Mouse (Mus musculus) right cerebral cortex, postnatal 4 days (tissue): Measurements from ENCODE around the gene Fam189a2.

Experiments
- DNase-seq: peaks from one replicate; pipeline ENCODE4 v3.0.0-alpha.2; 2022

The Fam189a2 gene

DNA sequence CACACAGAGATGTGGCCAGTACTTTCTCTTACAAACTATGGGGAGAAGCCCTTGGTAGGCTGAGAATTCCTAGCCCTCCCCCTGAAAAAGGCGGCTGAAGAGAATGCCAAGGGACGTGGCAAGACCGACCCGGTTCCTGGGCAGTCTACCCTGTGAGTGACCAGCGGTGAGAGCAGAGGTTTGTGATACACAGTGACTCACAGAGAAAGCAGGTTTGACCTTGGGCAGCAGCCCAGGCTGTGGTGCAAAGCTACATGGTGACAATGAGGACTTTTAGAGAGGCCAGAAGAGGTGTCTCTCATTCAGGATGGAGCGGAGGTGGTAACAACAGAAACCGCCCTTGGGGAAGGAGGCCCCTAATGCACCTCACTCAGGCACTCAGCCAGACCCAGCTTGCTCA, 59.4 kb downstream of the Fam189a2 start:
- no peak for DNase-seq

DNA sequence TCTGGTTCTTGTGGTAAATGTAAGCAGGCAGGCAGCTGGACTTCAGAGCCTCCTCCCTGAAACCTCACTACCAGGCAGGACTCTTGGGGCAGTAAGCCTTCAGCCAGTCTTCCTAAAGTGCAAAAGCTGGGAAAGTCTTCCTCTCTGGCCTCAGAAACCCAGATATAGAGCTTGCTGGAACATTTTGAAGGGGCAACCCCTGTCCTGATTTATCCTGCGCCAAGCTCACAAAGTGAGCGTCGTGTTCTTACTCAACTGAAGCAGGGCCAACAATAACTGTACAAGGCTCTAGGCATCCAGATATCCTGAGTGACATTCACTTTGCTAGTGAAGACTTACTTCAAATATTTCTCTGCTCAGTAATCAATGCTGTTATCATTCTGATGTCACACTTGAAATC, 60.4 kb downstream of the Fam189a2 start:
- DNase-seq, result no peak

- DNase-seq, result no peak
These were observed 62.0 kb downstream of the Fam189a2 start for GRCm38 (mm10) chr19:23968862-23969225.

- no peak for DNase-seq
These were observed 62.5 kb downstream of the Fam189a2 start for GRCm38 (mm10) chr19:23968125-23968861.

- DNase-seq, result no peak
These were observed 63.7 kb downstream of the Fam189a2 start for GRCm38 (mm10) chr19:23967156-23967555.

GRCm38 (mm10) chr19:23966376-23966775, 64.4 kb downstream of the Fam189a2 start:
- no peak for DNase-seq

DNA sequence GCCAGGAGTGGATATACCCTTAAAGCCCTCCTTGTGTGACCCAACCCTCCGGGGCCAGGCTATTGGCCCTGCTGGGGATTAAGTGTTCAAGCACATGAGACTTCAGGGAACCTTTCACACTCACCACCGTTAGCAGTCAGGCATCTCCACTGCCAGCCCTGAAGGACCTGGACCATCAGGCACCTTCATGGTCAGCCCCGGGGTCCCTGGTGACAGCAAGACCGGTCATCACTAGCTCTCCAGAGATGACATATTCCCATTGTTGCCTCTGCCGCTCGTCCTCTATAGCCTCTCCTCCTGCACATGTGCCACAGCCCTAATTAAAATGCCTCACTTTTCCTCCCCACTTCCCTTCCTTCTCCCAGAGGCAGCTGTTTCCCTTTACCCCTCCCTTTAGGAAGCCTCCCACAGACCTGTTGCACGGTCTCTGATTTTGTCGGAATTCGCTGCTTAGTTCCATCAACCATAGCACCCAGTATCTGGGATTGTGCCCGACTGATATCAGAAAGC, 66.4 kb downstream of the Fam189a2 start:
- DNase-seq, result no peak

GRCm38 (mm10) chr19:23961516-23961915, 69.3 kb downstream of the Fam189a2 start:
- DNase-seq, result peak; percentile 82

DNA sequence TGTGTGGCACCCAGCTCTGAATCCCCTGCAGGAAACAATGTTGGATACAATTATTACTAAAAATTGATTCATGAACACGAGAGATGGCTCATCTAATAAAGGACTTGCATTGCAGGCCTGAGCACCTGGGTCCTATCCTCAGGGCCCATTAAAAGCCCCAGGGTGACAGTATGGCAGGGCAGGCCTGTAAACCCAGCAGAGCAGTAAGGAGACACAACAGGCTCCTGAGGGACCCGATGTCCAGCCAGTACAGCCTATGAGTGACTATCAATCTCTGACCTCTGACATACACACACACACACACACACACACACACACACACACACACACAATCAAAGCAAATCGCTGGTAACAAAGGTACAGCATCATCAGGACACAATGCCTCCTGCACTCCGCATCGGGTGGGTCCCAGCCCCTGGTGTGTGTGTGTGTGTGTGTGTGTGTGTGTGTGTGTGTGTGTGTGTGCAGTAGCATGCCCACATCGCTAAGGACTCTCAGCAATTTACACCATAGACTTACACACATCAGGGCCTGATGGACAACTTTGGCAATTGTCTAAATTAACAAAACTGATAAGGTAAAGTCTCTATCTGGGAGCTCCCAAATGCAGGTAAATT, 69.9 kb downstream of the Fam189a2 start:
- DNase-seq, result no peak

DNA sequence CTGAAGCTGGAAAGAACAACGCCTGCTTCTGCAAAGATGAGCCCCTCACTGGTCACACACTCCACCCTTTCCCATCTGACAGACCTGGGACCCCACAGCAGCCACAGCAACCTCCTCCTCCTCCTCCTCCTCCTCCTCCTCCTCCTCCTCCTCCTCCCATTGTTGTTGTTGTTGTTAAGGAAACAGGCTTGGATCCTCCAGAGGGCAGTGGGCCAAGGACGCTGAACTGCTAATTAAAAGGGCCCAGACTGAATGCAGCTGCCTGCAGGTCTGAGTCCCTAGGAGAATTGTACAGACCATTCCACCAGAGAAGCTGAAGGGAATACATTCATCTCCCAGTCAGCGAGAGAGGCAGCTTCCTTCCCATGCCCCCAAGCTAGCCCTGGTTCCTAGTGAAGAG, 70.5 kb downstream of the Fam189a2 start:
- DNase-seq, result peak; percentile 60

- no peak for DNase-seq
These were observed 70.9 kb downstream of the Fam189a2 start for GRCm38 (mm10) chr19:23959870-23960269.

GRCm38 (mm10) chr19:23958925-23959324, 71.9 kb downstream of the Fam189a2 start:
- DNase-seq, result no peak

DNA sequence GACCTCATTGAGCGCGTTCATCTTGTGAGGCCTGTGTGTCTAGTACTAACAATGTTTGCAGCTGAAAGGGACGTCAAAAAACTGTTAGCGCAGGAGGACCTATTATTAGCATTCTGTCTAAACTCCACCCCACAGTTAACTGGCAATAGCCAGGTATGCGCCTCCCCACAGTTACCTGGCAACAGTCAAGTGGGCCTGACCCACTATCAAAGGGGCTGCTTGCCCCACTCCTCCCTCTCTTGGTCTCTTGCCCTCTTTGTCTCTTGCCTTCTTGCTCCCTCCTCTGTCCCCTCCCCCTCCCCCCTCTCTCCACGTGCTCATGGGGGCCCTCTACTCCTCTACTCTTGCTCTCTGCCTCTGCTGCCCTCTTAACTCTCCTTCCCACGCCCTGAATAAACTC, 73.3 kb downstream of the Fam189a2 start:
- DNase-seq, result no peak

DNA sequence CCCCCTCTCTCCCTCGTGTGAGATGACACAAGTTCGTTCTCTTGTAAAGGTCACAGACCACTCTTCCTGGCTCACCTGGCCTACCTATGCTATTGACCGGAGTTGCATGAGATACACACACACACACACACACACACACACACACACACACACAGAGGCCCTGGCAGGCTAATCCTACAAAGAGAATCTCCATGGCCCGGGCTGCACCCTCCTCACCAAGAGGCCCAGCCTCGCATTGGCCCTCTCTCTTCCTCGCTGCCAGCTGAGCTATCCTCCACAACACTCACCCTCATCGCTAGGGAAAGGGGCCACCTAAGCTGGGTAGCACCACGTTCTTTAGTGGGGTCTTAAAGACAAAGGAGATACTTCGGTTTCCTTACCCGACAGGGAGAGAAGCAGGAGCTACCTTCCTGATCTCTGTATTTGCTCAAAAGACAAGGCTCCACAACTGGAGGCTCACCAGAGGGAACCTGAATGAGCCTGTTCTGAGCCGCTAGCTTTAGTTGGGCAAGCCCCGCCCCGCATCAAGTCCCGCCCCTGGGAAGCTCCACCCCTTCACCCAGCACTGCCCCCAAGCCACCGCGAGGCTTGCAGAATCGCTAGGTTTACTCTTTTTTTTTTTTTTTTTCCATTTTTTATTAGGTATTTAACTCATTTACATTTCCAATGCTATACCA, 74.4 kb downstream of the Fam189a2 start:
- DNase-seq, result no peak

DNA sequence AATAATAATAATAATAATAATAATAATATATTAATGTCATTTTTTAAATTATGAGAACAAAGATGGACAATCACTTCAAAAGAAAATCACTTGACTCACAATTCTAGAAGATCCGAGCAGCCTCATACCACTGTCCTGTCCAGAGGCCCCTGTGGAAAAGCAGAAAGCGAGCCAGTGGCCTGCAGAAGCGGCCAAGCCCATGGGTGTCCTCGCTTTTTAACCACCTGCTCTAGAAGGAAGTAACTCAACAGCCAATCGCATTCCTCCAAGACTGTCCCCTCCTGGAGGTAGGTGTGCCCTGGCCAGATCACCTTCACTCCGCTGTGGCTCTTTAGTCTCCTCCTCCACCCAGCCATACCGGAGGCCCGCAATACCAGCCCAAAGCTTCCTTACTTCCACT, 75.4 kb downstream of the Fam189a2 start:
- no peak for DNase-seq

DNA sequence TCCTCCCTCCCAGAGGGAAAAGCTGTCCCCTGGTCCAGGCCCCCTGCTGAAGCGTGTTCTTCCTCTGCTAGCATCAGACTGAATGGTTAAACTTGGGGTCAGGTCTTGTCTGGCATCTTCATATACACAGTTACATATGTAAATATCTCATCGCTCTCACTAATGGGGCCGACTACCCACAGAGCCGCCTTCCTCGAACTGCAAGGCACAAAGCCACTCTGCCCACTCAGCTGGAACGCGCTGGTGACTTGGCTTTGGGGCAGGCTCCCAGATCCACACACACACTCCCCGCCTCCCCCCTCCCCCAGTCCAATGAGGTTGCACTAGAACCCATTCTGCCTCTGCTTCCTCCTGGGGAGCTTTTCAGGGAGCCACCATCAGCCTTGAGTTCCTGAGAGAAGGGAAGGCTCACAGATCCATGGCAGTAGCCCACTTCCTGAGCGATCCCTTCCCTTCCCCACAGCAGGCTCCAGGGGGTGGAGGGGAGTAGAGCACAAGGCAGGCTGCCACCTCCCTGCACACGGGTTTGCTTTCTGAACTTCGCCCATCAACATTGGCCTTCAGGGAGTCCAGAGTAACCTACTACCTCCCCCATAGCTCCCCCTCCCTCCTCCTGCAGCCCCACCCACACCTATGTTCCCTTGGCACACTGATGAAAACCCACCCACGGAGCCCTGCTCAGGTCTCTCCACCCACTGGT, 82.4 kb downstream of the Fam189a2 start:
- no peak for DNase-seq

DNA sequence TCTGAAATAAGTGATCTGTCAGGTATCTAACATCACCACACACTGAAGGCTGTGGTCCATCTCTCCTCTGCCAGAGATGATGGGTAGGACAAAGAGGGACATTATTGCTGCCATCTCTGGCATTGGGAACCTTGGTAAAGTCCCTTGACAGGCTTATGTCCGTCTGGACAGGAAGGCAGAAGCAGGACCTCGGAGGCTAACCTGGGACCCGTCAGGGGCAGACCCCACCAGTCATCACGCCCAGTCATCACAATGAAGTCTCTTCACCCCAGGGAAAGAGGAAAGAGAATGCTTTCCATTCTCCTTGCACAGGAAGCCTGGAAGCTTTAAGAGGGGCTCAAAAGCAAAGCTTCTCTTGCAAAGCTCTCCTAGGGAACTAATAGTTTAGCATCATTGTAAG, 82.9 kb downstream of the Fam189a2 start:
- no peak for DNase-seq

- no peak for DNase-seq
These were observed 84.1 kb downstream of the Fam189a2 start for GRCm38 (mm10) chr19:23946751-23947150.

GRCm38 (mm10) chr19:23946026-23946685, 84.7 kb downstream of the Fam189a2 start:
- DNase-seq, result no peak

DNA sequence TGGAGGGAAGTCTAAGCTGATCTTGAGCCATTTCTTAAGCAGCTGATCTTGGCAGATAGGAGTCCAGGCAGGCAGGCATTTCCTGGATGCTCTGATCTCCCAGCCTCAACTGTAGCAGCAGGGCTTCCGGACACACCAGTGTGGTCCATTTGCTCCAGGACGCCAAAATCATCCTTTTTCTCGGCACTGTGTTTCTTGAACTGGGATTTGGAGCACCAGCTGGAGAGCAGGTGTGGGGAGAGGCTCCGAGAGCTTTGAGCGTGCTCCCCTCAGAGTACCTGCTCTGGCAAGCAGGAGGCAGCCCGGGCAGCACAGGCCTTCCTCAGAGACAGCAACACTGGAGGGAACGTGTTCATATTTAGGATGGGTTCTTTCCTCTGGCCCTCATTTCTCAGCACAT, 87.9 kb downstream of the Fam189a2 start:
- DNase-seq, result no peak

GRCm38 (mm10) chr19:23941422-23941949, 89.3 kb downstream of the Fam189a2 start:
- DNase-seq, result no peak

GRCm38 (mm10) chr19:23930826-23931225, 100.0 kb downstream of the Fam189a2 start:
- no peak for DNase-seq

GRCm38 (mm10) chr19:23925541-23925940, 105.3 kb downstream of the Fam189a2 start:
- DNase-seq, result no peak
